Mouse (Mus musculus): Measurements from ENCODE around the gene Ergic1.

Ergic1 gene

DNA sequence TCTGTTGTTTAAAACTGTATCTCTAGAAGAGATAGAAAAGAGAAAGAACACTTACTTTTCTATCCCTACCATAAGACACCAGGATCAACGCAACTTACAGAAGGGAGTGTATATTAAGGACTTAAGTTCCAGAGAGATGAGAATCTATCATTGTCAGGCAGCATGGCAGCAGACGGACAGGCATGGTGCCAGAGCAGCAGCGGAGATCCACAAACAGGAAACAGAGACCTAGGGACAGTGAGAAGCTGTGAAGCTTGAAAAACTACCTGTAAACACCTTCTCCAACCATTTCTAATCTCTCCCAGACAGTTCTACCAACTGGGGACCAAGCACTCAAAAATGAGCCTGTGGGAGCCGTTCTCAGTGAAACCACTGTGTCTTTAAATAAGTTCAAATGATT lies 142.4 kb downstream of the Ergic1 start:
- DNase-seq (ENCODE audit: low spot score), result no peak

DNA sequence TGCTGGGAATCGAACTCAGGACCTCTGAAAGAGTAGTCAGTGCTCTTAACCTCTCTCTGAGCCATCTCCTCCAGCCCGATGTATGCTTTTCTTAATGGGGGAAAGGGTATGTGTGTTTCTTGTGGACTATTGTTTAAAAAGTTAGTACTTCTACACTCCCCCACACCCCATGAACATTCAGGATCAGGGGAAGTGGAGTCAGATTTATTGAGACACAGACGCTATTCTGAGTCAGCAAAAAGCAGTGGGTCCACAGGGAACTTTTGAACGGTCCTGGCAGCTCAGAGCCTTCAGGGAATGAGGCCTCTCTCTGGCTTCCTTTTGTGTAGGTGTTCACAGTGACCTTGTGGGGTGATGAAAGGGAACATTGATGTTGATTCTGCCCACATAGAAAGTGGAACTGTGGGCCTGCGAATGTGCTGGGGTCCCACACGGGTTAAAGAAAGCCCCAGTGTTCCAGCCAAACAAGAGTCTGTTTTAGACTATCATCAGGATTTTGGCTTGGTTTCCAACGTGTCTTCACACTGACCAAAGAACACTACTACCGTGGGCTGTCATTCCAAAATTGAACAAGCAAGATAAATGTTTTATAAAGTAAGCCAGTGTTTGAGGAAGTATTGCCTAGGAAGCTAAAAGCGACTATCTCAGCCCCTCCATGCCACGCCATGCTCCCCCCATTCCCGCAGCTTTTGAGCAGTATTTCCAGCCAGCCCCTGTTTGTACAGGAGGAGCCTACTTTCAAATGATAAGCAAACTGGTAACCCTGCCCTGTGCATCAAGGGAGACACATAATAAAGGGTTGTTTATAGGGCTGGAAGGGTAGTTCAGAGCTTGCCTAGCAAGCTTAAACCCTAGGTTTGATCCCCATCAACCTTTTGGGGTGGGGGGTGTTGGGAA lies 144.4 kb downstream of the Ergic1 start:
- no peak for DNase-seq (ENCODE audit: low spot score)
